Mouse (Mus musculus): ENCODE measurements around the gene Scgb2b3. TPM values are rescaled to one million over a fixed set of nuclear protein-coding genes. Genes with fewer than 3 reads are reported as not detected.

Gene Scgb2b3
- total RNA-seq (2017): not detected in 2 replicates

GRCm38 (mm10) chr7:31362022-31362560 is at the start of gene Scgb2b3:
Gene Scgb2b3, minus strand, starts transcription at chr7:31362072.
- ATAC-seq (replicated peaks; ENCODE audit: low read depth, poor library complexity, severe bottlenecking): no peak

GRCm38 (mm10) chr7:31375292-31375691 is 13.4 kb upstream of the Scgb2b3 start, which contains the start of gene Scgb1b3:
Gene Scgb1b3, plus strand, starts transcription at chr7:31375592.
- no peak for ATAC-seq (replicated peaks; ENCODE audit: low read depth, poor library complexity, severe bottlenecking)

Other genes with a start within 250 kb of the Scgb2b3 start
- gene Hpn, start 246.8 kb downstream of the Scgb2b3 start, total RNA-seq (2017): 13.4 and 19.9 TPM in 2 replicates
- 2.1 TPM in 1 of 2 replicates, not detected in the other for gene Scn1b, start 235.1 kb downstream of the Scgb2b3 start, total RNA-seq (2017)
- 30.8 and 38.7 TPM in 2 replicates for gene Gramd1a, start 206.2 kb downstream of the Scgb2b3 start, total RNA-seq (2017)
- not detected in 2 replicates for gene Scgb2b2, start 71.6 kb downstream of the Scgb2b3 start, total RNA-seq (2017)
- not detected in 2 replicates for gene Scgb1b2, start 70.3 kb downstream of the Scgb2b3 start, total RNA-seq (2017)
- not detected in 2 replicates for gene Scgb1b3, start 13.5 kb upstream of the Scgb2b3 start, total RNA-seq (2017)